Mouse (Mus musculus): ENCODE data around the gene Rbl1. TPM values are rescaled to one million over a fixed set of nuclear protein-coding genes. Genes with fewer than 3 reads are reported as not detected.

Rbl1 gene
- polyA plus RNA-seq, 1 experiment from 2014 or later, result 9.1 TPM

DNA sequence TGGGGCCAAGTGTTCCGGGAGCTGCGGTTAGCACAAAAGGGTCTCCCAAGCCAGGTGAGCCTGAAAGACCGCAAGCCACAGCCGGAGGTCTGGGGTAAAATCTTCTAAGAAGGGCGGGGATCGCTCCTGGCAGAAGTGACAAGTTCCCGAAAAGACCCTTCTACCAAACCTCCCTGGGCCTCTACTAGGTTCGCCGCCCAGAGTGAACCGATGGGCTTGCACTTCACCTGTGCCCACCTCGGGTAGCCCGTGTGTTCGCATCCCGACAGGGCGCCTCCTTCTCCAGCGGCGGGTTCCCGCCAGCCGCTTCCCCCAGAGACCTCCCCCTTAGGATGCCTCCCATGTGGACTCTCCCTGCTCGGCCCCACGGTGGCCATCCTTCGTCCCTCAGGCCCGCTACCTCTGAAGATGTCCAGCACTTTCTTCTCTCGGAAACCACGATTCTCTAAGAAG is 69.8 kb downstream of the Rbl1 start:
- Histone ChIP-seq H3K36me3 (ENCODE audit: control insufficient read depth, insufficient read depth, low read length) (no peaks in the 10 kb centered on the region), H3K4me2 (replicated peaks; ENCODE audit: low read depth) (peak overlapping the region; percentile 95), H3K27ac (replicated peaks) (peak overlapping the region; percentile 82), H3K9me3 (ENCODE audit: control insufficient read depth, low read length) (no peaks in the 10 kb centered on the region), H3K27me3 (ENCODE audit: control insufficient read depth, insufficient read depth, low read length) (no peaks in the 10 kb centered on the region), H3K4me1 (replicated peaks; ENCODE audit: control insufficient read depth, insufficient read depth) (peaks cover 3% of the 10 kb centered on the region; the same call in 1 of the 2 replicates), H3K9ac (ENCODE audit: low read length) (peak overlapping the region; percentile 75), H3K4me3 (ENCODE audit: low read depth, low read length) (peak overlapping the region; percentile 69)
- peak; percentile 37 for DNase-seq (ENCODE audit: low spot score)
- ATAC-seq (ENCODE audit: low FRiP score, low TSS enrichment), result peak; percentile 27
- TF ChIP-seq CTCF (IDR thresholded peaks at IDR 0.05; ENCODE audit: low read depth) (no peak), EP300 (optimal IDR thresholded peaks at IDR 0.05) (no peak)
- under 1% methylated on average over 25 of the region's 25 CpGs for WGBS

DNA sequence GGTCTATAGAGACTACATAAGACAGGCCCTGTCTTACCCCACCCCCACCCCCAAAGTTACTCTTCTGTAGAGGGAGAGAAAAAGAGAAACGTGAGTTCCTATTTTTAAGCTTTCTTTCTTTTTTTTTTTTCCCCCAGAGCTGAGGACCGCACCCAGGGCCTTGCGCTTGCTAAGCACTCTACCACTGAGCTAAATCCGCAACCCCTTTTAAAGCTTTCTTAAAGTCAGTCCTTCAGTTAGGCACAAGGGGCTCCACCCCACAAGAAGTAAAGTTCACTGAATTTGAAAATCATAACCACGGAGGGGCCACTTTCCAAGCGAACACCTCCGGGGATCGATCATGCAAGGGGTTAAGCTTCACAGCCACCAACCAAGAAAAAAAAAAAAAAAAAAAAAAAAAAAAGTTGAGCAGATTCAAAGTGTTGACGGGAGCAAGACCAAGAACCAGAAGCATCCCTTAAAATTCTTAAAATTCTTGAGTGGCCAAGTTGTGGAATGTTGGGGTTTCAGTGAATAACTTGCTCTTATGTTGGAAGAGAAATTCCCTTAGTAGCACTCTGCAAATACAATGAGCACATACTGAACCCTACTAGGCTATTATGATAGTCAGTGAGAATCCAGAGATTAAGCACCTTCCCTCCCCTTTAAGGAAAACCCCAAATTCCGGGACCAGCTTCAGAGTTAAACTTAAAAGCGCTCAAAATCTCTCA is 70.4 kb downstream of the Rbl1 start:
- 12% methylated on average over 11 of the region's 11 CpGs for WGBS

DNA sequence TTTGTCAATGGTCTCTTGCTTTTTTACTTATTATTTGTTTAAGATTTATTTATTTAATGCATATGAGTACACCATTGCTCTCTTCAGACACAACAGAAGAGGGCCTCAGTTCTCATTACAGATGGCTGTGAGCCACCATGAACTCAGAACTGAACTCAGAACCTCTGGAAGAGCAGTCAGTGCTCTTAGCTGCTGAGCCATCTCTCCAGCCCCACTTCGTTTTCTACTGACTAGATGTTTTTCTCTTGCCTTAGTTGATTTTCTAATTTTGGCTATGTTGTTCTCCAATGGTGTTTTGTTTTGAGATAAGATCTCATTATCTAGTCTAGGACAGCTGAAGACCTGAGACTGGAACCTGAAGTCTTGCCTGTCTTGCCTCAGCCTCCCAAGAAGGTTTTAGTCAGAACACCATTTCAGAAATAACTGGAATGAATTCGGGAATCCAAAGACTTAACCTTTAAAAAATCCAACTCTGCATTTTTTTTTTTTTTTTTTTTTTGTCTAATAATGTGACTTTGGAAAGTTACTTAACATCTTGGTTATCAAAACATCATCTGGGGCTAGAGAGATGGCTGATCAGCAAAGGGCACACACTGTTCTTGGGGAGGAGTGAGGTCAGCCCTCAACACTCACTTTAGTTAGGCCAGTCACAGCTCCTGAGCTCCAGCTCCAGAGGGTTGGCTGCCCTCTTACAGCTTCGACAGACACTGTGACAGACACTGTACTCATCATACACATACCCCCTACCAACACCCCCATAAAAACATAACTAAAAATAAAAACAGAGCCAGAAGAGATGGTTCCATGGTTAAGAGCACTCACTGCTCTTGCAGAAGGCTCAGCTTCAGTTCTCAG is 71.4 kb downstream of the Rbl1 start:
- TF ChIP-seq EP300 (optimal IDR thresholded peaks at IDR 0.05), result no peak
- Histone ChIP-seq H3K4me1 (replicated peaks; ENCODE audit: control insufficient read depth, insufficient read depth) (peaks cover 3% of the 10 kb centered on the region; the same call in 1 of the 2 replicates), H3K27ac (replicated peaks) (no peak overlapping the region), H3K36me3 (ENCODE audit: control insufficient read depth, insufficient read depth, low read length) (no peaks in the 10 kb centered on the region), H3K27me3 (ENCODE audit: control insufficient read depth, insufficient read depth, low read length) (no peaks in the 10 kb centered on the region), H3K9me3 (ENCODE audit: control insufficient read depth, low read length) (no peaks in the 10 kb centered on the region), H3K4me2 (replicated peaks; ENCODE audit: low read depth) (no peak overlapping the region; the same call in 1 of the 2 replicates), H3K9ac (ENCODE audit: low read length) (no peak overlapping the region), H3K4me3 (ENCODE audit: low read depth, low read length) (no peak overlapping the region)
- ATAC-seq (ENCODE audit: low FRiP score, low TSS enrichment), result no peak
- 75% methylated on average over 3 of the region's 3 CpGs for WGBS
- peak; percentile 7 for DNase-seq (ENCODE audit: low spot score)

More for the DNA sequence above, 70.4 kb downstream of the Rbl1 start:
- peak overlapping the region; percentile 82; the same call in 1 of the 2 replicates for H3K27ac ChIP-seq (replicated peaks)
- TF ChIP-seq CTCF (IDR thresholded peaks at IDR 0.05; ENCODE audit: low read depth), result no peak
- no peak for TF ChIP-seq EP300 (optimal IDR thresholded peaks at IDR 0.05)
- no peaks in the 10 kb centered on the region for H3K27me3 ChIP-seq (ENCODE audit: control insufficient read depth, insufficient read depth, low read length)
- H3K4me1 ChIP-seq (replicated peaks; ENCODE audit: control insufficient read depth, insufficient read depth), result peaks cover 3% of the 10 kb centered on the region; the same call in 1 of the 2 replicates
- peak overlapping the region; percentile 69 for H3K4me3 ChIP-seq (ENCODE audit: low read depth, low read length)
- no peaks in the 10 kb centered on the region for H3K9me3 ChIP-seq (ENCODE audit: control insufficient read depth, low read length)
- peak overlapping the region; percentile 75 for H3K9ac ChIP-seq (ENCODE audit: low read length)
- H3K36me3 ChIP-seq (ENCODE audit: control insufficient read depth, insufficient read depth, low read length), result no peaks in the 10 kb centered on the region
- ATAC-seq (ENCODE audit: low FRiP score, low TSS enrichment) (no peak), DNase-seq (ENCODE audit: low spot score) (no peak)
- peak overlapping the region; percentile 95 for H3K4me2 ChIP-seq (replicated peaks; ENCODE audit: low read depth)

DNA sequence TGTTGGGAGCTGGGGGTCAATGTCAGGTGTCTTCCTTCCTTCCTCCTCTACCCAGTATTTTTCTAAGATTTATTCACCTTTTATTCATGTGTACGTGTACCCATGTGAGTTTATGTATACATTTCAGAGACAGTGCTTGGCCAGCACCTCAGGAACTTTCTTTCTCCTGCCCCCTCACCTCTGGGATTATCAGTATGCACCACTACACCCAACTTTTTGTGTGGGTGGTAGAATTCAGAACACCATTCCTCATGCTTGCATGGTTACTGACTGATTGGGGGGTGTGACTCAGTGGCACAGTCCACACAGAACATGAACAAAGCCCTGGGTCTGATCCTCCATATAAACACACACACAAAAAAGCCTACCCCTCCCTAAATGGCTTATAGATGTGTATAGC is 72.2 kb downstream of the Rbl1 start:
- DNase-seq (ENCODE audit: low spot score), result no peak

DNA sequence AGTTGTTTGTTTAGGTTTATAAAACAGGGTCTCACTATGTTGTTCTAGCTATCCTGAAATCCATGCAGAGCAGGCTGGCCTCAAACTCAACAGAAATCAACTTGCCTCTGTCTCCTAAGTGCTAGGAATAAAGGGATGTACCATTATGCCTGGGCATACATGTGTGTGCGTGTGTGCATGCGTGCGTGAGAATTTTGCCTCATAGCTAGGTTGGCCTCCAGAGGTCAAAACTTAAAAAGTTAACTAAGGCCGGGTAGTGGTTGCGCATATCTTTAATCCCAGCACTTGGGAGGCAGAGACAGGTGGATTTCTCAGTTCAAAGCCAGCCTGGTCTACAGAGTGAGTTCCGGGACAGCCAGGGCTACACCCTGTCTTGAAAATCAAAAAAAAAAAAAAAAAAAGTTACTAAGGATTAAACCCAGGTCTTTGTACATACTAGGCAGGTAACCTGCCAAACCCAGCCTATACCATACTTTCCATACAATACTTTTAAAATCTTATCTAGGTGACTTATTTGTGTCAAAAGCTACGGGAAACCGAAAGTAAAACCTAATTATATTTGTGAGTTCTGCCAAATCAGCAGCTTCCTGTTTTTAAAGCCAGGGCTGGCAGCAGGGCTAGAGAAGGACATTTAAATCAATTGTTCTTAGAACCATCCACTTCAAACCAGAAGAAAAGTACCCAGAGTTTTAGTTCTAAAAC is 73.4 kb downstream of the Rbl1 start:
- TF ChIP-seq CTCF (IDR thresholded peaks at IDR 0.05; ENCODE audit: low read depth) (no peak), EP300 (optimal IDR thresholded peaks at IDR 0.05) (no peak)

More for the DNA sequence above, 72.2 kb downstream of the Rbl1 start:
- no peak for TF ChIP-seq CTCF (IDR thresholded peaks at IDR 0.05; ENCODE audit: low read depth)
- TF ChIP-seq EP300 (optimal IDR thresholded peaks at IDR 0.05), result no peak
- Histone ChIP-seq H3K27ac (replicated peaks) (no peak overlapping the region), H3K4me2 (replicated peaks; ENCODE audit: low read depth) (no peak overlapping the region), H3K27me3 (ENCODE audit: control insufficient read depth, insufficient read depth, low read length) (no peaks in the 10 kb centered on the region), H3K36me3 (ENCODE audit: control insufficient read depth, insufficient read depth, low read length) (no peaks in the 10 kb centered on the region), H3K4me3 (ENCODE audit: low read depth, low read length) (no peak overlapping the region), H3K4me1 (replicated peaks; ENCODE audit: control insufficient read depth, insufficient read depth) (peaks cover 3% of the 10 kb centered on the region; the same call in 1 of the 2 replicates), H3K9ac (ENCODE audit: low read length) (no peak overlapping the region), H3K9me3 (ENCODE audit: control insufficient read depth, low read length) (no peaks in the 10 kb centered on the region)
- no peak for ATAC-seq (ENCODE audit: low FRiP score, low TSS enrichment)
- 58% methylated on average over 1 of the region's 1 CpGs for WGBS

More for the DNA sequence above, 73.4 kb downstream of the Rbl1 start:
- no peak overlapping the region for H3K27ac ChIP-seq (replicated peaks)
- WGBS, result 63% methylated on average over 8 of the region's 8 CpGs
- DNase-seq (ENCODE audit: low spot score), result no peak
- H3K4me2 ChIP-seq (replicated peaks; ENCODE audit: low read depth), result no peak overlapping the region
- no peaks in the 10 kb centered on the region for H3K9me3 ChIP-seq (ENCODE audit: control insufficient read depth, low read length)
- no peak overlapping the region for H3K9ac ChIP-seq (ENCODE audit: low read length)
- no peaks in the 10 kb centered on the region for H3K36me3 ChIP-seq (ENCODE audit: control insufficient read depth, insufficient read depth, low read length)
- no peak overlapping the region for H3K4me3 ChIP-seq (ENCODE audit: low read depth, low read length)
- H3K4me1 ChIP-seq (replicated peaks; ENCODE audit: control insufficient read depth, insufficient read depth), result peaks cover 3% of the 10 kb centered on the region; the same call in 1 of the 2 replicates
- no peaks in the 10 kb centered on the region for H3K27me3 ChIP-seq (ENCODE audit: control insufficient read depth, insufficient read depth, low read length)
- ATAC-seq (ENCODE audit: low FRiP score, low TSS enrichment), result no peak

Measured in stomach, postnatal 0 days (tissue).